Mouse (Mus musculus): ENCODE data around the gene Cmtm6. TPM values are rescaled to one million over a fixed set of nuclear protein-coding genes. Genes with fewer than 3 reads are reported as not detected.
"Not testable (repeated sequence)": the region's sequence is repeated elsewhere in the genome, so short reads cannot be mapped to it uniquely, and the experiment has no call there.

The Cmtm6 gene
- 10 to 100 TPM; 34.5 to 37.8 TPM for total RNA-seq (2021)

- intact Hi-C loops (cut with DNase I) = no loop called here
- DNase-seq = peak; percentile 98 to 99
These were observed at the start of gene Cmtm6 for GRCm38 (mm10) chr9:114731011-114731755. TSS of gene Cmtm6 (plus strand) at chr9:114731116.

GRCm38 (mm10) chr9:114682193-114682592 is 48.7 kb upstream of the Cmtm6 start:
- intact Hi-C loops (cut with DNase I) = no loop called here
- no peak for DNase-seq

DNA sequence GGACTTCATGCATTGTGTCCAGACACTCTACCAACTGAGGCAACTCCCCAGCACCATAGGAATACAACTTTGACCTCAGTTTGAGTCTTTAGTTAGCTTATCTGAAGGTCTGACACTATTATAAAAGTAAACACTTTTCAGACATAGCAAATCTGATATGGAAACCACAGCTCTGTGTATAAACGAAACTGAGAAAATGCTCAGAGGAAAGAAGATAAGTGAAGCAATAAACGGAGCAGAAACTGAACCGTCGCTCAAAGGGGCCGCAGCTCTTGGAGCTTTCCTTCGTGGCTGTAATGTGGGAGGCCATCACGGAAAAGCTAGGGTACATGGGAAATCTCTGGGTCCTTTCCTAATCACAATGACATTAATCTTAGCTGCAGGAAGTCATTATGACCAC is 44.7 kb upstream of the Cmtm6 start:
- no peak for DNase-seq
- intact Hi-C loops (cut with DNase I) = no loop called here

DNA sequence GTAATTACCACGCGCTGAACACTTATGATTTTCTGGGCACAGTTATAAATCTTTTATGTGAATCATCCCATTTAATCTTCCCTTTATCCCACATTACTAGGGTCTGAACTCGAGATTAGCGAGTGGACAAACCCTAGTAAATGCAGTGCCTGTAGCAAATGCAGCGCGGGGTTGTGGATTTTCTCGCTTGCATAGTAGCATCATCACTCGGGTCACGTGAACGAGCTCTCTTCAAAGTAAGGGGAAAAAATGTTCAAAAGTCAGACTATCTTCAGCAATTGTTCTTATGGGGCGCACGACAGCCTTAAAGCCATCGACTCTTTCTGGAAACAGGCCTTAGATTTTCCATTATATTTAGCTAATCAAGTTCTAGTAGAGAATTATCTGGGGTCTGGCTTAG is 43.3 kb upstream of the Cmtm6 start:
- intact Hi-C loops (cut with DNase I) = loop anchor here (2.0 kb wide), 2 partner anchors 19 to 47 kb away; partner anchors contain the start of gene Cnot10
- no peak for DNase-seq

GRCm38 (mm10) chr9:114688252-114688952 is 42.5 kb upstream of the Cmtm6 start, which contains the start of gene Dync1li1:
TSS of gene Dync1li1 (plus strand) at chr9:114688790.
- intact Hi-C loops (cut with DNase I) = loop anchor here (2.0 kb wide), 2 partner anchors 20 to 48 kb away; partner anchors contain the start of gene Cnot10
- peak; percentile 98 for DNase-seq

- DNase-seq = no peak
These were observed 41.9 kb upstream of the Cmtm6 start for GRCm38 (mm10) chr9:114688953-114689407.

GRCm38 (mm10) chr9:114690119-114690601 is 40.8 kb upstream of the Cmtm6 start:
- DNase-seq = peak; percentile 29 to 43
- intact Hi-C loops (cut with DNase I) = no loop called here

More at GRCm38 (mm10) chr9:114688953-114689407, 41.9 kb upstream of the Cmtm6 start:
- intact Hi-C loops (cut with DNase I) = loop anchor here (2.0 kb wide), 2 partner anchors 20 to 48 kb away; partner anchors contain the start of gene Cnot10

DNA sequence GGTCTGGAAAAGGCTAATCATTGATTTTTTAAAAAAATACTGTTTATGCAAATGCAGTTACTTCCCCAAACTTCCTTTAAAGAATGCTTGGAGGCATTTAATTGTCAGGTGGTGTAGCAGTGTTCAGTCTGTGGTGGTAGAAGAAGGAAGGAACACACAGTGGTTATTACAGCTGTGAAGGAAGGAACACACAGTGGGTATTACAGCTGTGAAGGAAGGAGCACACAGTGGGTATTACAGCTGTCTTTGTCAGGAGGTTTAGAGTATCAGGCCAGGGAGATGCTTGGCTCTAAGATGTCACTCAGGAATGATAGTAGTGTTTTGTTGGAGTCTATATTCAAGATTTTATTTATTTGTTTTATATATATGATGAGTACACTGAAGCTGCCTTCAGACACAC is 39.8 kb upstream of the Cmtm6 start:
- no peak for DNase-seq
- intact Hi-C loops (cut with DNase I) = no loop called here

GRCm38 (mm10) chr9:114695662-114696061 is 35.3 kb upstream of the Cmtm6 start:
- intact Hi-C loops (cut with DNase I); DNase-seq: not testable (repeated sequence)

DNA sequence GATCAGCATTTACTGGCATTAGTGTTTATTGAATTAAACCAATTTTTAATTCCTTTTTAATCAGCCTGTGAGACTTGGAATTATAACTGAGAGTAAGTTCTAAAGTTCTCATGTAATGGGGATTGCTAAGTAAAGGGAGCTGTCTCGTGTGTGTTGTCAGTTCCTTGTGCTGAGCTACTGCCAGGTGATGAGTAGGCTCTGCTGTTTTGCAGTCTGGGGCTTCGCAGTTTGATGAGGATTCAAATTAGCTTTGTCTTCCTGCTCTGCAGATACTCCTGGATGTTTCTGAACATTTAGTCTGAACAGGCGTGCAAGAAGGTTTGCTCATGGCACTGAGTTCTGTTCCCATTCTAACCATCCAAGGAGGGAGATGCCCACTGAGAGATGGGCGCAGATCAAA is 33.8 kb upstream of the Cmtm6 start:
- no peak for DNase-seq
- intact Hi-C loops (cut with DNase I) = no loop called here

DNA sequence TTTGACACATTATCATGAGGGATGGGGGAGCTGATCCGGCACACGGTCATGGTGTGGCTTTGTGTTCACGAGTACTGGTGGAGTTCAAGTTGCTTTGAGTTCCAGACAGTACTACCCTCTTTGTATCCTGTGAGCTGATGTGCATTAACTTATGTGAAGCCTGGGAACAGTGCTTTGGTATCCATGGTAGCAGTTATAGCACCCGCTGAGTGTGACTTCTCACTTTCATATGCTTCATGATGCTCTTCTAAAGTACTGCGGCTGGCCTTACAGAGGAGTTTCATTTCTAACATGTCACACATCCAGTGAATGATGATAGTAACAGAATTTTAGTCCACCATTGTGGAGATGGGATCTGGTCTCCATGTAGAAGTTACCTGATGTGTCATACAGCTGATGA is 33.0 kb upstream of the Cmtm6 start:
- DNase-seq = no peak
- intact Hi-C loops (cut with DNase I) = no loop called here

DNA sequence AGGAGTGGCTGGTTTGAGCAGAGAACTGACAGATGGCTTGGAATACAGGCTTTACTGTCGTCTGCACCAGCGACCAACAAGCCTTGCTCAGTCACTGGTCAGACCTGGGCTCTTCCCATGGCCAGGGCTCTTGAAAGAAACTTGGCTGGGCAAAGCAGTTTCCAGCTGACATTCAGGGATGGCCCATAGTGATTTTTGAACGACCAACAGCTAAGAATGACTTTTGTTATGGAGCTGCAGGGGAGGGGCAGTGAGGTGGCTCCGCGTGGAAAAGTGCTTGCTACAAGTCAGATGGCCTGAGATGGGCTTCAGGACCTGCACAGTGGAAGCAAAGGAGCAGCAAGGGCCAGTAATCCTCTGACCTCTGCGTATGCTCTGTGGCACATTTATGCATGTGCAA is 31.7 kb upstream of the Cmtm6 start:
- intact Hi-C loops (cut with DNase I) = no loop called here
- DNase-seq = peak; percentile 37 to 48

DNA sequence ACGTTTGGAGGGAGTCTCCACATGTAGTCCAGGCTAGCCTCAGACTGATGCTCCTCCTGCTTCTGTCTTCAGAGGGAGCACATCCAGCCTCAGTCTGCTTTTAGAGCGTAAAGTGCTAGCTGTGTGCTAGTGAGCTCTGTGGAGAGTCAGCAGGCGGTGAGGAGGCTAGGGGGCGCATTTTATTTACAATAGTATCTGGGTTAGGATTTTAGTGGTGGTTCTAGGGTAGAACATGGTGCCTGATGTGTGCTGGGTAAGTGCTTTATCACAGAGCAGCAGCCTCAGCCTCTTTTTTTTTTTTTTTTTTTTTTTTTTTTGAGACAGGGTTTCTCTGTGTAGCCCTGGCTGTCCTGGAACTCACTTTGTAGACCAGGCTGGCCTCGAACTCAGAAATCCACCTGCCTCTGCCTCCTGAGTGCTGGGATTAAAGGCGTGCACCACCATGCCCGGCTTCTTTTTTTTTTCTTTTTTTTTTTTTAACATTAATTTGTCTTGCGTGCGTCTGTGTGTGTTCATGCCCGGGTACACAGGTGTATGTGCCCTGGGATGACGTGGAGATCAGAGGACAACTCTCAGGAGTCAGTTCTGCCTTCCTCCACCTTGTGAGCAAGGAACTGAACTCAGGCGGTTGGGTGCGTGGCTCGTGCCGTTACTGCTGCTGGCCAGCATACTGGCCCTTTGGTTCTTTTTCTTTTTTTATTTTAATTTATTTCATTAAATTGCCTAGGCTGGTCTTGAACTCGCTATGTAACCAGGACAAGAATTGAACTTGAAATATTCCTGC is 30.8 kb upstream of the Cmtm6 start:
- no peak for DNase-seq
- intact Hi-C loops (cut with DNase I) = no loop called here

DNA sequence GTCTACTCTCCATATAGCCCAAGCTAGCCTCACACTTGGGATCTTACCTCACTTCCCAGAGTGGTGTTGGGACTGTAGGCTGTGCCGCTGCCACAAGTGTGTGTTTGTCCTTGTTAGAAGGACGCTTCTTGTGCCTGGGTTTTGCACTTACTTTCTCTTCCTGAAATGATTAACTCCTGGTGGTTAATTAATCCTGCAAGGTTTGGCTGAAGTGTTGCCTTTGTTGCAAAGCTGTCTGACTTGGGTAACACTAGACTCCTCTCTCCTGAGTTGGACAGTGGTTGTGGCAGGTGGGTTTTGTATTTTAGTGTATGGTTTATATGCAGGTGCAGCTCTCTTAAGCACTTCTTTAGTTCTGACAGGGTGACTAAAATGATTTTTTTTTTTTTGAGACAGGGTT is 29.9 kb upstream of the Cmtm6 start:
- no peak for DNase-seq
- intact Hi-C loops (cut with DNase I) = no loop called here

DNA sequence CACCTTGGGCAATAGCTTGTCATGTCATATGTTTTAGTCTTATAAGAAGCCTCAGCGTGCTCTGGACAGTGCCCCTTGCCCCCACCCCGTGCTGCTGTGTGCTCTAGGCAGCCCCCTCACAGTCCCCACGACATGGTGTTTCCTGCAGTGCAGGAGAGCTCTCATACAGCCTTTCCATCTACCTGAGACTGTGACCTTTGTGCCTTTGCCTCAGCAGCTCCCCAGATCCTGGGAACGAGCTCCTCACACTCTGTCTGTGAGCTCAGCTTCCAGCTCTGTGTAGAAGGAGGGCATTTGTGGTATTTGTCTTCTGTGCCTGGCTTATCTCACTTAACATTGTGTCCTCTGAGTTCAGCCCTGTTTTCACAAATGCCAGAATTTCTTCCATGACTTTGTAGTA is 29.0 kb upstream of the Cmtm6 start:
- no peak for DNase-seq
- intact Hi-C loops (cut with DNase I) = no loop called here

DNA sequence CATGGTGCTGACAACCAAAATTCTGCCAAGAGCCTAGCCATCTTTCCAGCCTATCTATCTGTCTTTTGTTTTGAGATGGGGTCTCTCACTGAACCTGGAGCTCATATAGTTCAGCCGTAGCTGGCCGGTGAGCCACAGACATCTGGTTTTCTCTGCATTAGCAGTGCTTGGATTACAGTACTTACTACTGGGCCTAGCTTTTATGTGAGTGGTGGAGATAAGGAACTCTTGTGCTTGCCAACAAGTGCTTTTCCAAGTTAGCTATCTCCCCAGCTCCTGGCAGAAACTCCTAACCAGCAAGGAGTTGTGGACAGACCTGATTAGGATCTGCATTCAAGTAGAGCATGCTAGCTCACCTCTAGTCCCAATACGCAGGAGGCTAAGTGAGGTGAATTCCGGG is 23.1 kb upstream of the Cmtm6 start:
- no peak for DNase-seq
- intact Hi-C loops (cut with DNase I) = loop anchor here (5.0 kb wide), 1 partner anchor 46 kb away; no protein-coding TSS in a partner anchor

DNA sequence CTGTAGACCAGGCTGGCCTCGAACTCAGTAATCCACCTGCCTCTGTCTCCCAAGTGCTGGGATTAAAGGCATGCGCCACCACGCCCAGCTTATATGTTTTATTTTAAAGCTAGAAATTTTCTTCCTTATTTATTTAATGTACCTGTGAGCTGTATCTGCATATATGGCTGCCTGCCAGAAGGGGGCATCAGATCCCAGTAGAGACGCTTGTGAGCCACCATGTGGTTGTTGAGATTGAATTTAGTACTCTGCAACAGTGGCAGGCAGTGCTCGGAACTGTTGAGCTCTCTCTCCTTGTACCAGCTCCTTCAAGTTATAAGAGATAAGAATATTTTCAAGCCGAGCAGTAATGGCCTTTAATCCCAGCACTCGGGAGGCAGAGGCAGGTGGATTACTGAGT is 20.6 kb upstream of the Cmtm6 start:
- intact Hi-C loops (cut with DNase I) = no loop called here
- no peak for DNase-seq

GRCm38 (mm10) chr9:114713481-114713880 is 17.4 kb upstream of the Cmtm6 start:
- intact Hi-C loops (cut with DNase I) = no loop called here
- no peak for DNase-seq

DNA sequence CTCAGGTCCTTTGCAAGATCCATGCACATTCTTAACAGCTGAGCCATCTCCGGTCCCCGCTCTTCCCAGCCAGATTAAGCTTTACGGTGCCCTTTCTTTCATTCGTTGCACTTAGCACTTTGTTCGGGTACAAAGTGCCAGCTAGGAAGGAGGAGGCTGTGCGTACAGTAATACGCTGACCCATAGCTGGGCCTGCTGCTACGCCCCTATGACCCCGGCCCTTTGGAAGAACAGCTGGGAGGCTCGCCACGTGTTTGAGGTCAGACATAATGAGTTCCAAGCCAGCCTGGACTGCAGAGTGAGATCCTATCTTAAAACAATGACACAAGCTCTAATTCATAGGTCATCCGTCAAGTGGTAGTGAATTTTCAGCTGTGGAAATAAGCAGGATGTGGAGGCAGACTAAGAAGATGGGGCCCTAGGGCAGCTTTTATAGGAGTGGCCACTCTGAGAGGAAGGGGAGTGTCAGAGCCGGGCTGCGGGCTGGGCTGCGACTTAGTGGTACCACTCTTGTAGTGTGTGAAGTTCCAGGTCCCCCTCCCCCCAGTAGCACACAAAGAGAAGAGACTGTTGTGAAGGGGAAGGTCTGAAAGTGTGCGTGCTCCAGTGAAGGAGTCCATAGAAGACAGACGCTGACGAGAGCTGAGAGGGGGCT is 14.1 kb upstream of the Cmtm6 start:
- intact Hi-C loops (cut with DNase I) = no loop called here
- no peak for DNase-seq

DNA sequence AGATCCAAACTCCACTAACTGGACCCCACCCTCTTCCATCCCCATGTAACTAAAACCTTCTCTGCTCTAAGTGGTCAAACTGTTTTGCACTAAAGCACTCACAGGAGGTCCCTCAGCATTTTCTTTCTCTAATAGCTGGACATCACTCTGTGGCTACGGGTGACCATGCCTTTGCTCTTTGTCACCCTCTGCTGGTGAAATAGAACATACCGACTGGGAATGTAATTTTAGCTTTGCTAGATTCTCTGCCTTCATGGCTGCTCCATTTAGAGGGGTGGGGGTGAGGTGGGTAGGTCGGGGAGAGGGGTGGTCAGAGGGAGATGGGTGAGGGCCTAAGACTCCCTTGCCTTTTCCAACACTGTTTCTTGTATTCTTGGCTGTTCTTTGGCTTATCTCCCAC is 3.6 kb upstream of the Cmtm6 start:
- intact Hi-C loops (cut with DNase I) = loop anchor here (1.0 kb wide), 1 partner anchor 79 kb away; no protein-coding TSS in a partner anchor
- DNase-seq = peak; percentile 59 to 77

Data from heart, postnatal 10 days (tissue).